Mouse (Mus musculus) lung, postnatal 10 days (tissue): ENCODE measurements around the gene Phf20.
"Not testable (repeated sequence)": the region's sequence is repeated elsewhere in the genome, so short reads cannot be mapped to it uniquely, and the experiment has no call there.

Source experiments
- DNase-seq: peaks from one replicate; pipeline ENCODE4 v3.0.0; 2021

Gene Phf20

DNA sequence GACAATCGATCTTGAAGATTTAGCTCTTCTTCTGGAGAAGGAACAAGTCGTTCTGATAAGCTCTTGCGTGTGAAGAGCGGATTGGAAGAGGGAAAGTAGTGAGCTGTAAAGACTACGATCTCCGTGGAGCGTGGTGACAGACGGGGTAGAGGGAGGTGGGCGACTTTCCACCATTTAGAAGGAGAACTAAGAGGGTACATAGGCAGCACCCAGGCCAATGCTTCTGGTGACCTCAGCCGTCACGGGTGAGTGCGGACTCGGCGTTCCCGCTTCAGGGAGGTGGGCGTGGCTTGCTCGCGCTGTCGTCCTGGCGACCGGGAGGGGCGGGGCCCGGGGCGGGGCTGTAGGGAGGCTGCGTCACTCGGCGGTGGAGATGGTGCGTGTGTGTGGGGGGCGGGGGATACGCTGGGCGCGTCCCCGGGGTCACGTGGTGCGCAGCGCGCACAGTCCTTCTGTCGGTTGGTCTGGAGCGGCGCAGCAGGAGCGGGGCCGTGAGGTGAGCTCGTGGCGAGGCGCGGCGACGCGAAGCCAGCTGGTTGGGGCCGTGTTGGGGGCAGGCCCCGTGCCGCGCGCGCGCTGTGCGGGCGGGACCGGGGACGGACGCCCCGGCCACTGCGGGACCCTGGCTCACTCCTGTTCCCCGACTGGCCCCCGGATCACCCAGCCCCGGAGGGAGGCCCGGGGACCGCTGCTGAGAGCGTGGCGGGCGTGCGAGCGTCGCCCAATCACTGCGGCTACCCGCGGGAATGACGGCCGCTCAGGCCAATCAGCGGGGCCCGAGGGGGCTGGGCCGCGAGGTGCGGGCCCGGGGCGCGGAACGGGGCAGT lies at the start of gene Phf20:
Phf20 (plus strand) TSS at position 165 of the 827 bp plus-strand sequence.
- peak; percentile 98 for DNase-seq

DNA sequence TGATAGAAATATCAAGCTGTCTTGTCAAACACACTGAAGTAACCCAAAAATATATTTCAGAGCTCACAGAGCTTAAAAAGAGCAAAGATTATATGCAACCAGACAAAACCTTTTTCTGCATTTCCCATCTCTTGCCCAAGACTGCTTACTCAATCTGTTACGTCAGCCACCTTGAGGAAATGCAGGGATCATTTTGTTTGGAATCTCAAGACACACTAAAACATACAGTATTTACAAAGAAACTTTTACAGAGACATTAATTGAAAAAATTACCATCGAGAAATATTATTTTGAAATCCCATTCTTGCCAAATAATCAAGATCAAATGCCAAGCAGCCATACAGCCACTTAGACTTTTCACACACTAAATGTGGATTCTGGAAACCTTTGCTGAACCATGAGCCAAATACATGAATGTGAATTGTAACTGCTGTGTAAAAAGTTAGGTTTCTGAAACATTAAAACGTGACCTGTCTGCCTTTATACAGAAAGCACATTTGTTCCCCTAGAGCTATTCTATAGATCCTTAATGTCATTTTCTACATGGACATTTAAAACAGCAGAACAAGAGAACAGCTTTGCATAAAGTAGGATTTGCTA lies 48.9 kb upstream of the Phf20 start:
- no peak for DNase-seq

DNA sequence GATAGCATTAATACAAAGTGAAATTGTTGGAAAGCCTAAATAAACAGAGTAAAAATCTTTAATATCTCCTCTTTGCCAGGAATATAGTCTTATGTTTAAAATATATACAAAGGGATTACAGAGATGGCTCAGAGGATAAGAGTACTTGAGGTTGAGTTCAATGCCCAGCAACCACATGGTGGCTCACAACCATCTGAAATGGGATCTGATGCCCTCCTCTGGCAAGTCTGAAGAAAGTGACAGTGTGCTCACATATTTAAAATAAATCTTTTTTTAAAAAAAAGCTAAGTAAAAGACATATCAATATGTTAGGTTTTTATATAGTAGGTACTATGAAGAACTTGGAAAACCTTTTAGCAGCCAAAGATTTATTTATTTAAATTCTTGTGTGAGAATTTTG lies 44.7 kb upstream of the Phf20 start:
- no peak for DNase-seq

DNA sequence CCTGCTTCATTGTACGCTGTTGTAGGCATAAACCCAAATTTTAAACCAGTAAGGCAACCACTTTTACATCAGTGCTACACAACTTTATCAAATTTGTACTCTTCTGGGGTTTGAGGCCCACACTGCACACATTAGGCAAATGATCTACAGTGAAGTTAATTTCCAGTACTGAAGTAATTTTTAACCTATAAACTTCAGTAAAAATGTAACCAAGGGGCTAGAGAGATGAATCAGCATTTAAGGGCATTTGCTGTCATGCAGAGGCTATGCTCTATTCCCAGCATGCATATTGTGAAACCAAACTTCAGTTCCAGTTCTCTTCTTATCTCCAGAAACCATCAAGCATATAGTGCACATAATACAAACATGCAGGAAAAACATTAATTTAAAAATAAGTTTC lies 30.8 kb upstream of the Phf20 start:
- no peak for DNase-seq

DNA sequence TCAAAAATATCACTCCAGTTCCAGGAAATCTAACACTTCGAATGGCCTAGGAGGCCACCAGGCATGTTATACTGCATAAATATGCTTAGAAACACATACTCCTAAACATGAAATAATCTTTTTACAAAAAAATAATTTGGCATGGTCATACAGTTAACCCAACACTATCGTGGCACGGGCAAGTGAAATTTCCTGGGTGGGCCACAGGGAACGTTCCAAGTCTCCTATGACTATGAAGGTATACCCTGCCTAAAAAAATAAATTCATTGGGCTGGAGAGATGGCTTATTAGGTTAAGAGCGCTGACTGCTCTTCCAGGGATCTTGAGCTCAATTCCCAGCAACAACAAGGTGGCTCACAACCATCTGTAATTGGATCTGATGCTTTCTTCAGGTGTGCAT lies 29.7 kb upstream of the Phf20 start:
- DNase-seq: no peak

DNA sequence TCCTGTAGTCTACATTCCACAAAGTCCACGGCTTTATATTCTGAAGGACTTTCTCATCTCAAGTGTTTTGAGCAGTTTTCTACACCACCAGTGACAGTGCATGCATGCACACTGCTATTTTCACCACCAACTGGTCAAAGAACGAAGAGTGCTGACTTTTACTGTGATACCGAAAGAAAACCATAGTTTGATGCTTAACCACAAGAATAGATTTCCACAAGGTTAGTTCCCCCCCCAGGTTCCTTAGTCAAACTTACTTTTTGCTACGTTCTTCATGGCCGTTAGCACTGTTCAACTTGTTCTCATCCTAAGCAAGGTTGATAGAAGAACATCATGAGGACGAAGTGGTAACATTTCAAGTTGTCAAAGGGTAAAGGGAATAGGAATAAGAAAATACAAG lies 19.2 kb upstream of the Phf20 start:
- DNase-seq: no peak

DNA sequence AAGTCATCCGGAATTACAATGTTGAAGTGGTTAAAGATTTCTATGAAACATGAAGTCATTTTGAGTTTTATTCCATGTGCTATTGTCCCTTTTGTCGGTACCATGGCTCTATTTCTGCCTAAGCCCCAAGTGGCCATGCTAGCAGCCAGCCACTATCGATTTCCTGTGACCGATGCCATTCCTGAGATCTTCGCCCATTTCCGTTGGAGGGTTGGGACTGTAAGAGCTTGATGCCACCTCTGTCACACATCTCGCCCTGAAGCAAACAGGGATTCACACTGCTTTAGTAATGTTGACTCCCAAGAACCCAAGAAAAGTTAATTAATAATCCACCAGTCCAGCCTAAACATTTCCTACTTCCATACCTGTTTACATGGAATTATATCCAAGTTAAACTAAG lies 18.6 kb upstream of the Phf20 start:
- DNase-seq: no peak

DNA sequence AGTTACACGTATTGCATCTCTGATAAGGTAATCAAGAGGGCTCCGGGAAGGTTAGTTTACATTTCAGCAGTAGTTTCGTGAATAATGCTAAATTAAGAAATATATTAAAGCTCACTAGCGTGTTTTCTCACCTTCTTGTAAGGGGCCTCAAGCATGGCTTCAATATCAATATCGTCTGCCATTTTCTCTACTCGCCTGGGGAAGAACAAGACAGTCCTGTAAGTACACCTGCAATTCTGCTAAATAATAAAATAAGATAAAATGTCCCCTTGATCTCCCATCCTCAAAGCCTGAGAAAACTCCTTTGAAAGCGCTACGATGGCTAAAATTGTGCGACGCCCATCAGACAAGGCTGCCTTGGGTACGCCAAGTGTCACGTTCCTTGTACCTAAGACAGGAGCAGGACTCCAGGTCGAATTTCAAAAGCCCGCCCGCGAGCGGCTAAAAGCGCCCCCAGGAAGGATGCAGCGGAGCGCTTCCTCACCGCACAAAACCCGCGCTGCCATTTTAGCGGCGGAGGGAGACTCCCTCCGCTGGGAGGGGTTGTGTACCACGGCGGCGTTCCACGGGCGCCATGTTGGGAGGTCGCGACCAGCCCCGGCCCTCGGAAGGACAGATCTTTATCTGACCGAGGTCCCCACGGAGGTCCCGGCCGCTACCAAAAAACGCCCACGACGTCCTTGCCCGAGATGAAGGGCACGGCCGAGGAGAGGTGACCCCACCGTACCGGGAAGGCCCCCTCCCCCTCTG lies 17.0 kb upstream of the Phf20 start:
- peak; percentile 89 for DNase-seq

DNA sequence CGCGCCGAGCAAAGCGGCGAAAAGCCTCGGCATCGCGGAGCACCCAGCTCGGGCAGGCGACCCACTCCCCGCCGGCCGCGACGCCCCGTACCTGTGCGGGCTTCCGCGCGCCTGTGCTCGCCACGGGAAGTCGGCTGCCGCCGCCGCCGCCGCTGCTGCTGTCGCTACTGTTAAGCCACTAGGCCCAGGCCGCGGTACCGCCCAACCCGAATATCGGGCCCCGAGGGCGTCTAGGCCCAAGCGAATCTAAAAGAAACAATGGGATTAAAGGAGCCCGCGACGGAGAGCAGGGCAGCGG lies 16.5 kb upstream of the Phf20 start:
- DNase-seq: no peak

DNA sequence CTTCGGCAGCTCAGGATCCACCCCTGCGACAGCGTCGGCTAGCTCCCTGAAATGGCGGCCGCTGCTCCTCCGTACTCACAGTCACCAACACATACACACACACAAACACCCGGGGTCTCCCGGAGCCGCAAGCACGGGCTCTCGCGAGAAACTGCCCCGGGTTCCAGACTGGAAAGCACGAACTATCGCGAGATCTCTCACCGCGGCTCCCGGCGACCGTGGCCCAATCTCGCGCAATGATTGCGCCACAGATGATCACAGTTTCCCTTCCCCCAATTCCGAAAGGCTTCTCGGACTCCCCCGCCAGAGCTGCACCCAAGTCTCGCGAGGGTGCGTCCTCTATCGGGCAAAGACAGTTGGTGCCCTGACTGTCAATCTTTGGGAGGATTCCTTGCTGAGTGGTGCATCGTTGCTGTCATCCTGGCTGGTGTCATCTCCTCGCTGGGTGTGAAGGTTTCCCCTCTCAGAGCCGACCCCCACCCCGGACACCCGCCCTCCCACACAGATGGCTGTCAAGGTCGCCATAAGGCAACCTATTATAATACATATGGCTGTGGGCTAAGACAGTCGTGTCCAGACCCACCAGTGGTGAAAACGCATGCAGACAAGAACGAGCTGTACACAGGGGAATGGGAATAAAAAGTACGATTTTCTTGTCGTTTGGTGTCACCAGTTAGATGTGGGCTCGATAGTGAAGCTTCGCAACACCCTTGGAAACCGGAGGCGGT lies 16.0 kb upstream of the Phf20 start, which contains the start of gene Rbm39:
Rbm39 (minus strand) TSS at position 145 of the 728 bp plus-strand sequence.
- DNase-seq: peak; percentile 100

DNA sequence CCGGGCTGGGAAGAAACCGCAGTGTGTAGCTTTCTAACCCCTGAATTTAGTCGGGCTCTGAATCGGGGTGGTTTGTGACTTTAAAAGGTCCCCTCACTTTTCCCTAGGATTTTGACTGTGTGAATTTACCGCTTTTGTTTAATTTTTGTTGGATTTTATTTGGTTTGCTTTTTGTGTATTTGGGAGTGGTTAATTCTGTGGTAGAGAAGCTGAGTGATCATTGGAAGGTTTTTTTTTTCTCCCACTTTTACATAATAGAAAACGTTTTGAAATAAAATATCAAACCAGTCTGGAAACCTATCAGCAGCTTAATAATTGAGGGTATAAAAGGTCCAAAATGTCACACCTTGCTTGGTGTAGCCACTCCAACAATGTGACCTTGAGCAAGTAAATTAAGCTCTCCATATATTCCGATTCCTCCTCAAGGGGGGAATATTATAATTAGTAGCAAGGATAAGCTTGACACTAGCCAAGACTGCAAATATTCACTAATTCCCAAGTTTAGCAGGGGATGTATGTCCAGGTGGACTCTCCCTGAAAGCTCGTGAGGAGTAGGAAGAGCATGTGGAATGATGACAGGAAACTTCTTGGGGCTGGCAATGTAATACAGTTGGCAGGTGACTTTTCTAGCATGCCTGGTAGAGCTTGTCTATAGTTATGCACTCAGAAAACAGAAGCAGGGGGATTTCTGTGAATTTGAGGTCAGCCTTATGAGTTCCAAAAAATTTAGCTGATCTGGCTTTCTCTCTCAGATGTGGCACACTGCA lies 15.3 kb upstream of the Phf20 start:
- no peak for DNase-seq

DNA sequence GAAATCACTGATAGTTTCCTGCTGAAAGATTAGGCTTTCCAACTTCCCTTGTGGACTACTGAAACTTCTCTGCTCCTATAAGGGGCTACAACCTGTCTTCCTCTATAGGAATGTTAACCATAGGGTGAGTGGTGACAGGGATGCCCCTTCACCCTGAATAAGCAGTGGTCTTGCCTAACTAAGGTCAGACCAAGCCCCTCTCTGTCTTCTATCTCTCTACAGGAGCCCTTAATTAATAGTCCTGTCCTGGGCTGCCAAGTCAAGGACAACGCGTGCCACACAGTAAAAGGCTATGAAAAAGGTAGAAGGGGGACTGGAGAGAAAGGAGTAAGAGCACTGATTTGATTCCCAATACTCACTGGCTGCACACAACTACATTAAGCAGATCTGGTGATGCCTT lies 14.7 kb upstream of the Phf20 start:
- DNase-seq: no peak

DNA sequence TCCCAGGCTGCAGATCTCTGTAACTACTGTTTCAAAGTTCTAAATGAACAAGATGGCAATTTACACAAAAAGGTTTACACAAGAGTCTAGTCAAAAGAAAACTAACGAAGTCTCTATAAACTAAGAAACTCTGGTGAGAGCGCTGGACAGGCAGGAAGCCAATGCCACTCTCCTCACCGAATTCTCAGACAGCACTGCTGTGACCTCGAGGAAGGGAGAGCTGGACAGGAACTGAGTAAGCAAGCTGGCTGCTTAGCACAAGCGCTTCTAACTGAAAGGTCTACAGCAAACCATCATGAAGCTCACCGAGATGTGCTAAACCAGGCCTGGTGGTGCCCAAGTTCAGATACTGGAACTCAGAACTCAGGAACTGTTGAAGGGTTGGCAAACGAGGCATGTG lies 7.0 kb upstream of the Phf20 start:
- not testable (repeated sequence) for DNase-seq

DNA sequence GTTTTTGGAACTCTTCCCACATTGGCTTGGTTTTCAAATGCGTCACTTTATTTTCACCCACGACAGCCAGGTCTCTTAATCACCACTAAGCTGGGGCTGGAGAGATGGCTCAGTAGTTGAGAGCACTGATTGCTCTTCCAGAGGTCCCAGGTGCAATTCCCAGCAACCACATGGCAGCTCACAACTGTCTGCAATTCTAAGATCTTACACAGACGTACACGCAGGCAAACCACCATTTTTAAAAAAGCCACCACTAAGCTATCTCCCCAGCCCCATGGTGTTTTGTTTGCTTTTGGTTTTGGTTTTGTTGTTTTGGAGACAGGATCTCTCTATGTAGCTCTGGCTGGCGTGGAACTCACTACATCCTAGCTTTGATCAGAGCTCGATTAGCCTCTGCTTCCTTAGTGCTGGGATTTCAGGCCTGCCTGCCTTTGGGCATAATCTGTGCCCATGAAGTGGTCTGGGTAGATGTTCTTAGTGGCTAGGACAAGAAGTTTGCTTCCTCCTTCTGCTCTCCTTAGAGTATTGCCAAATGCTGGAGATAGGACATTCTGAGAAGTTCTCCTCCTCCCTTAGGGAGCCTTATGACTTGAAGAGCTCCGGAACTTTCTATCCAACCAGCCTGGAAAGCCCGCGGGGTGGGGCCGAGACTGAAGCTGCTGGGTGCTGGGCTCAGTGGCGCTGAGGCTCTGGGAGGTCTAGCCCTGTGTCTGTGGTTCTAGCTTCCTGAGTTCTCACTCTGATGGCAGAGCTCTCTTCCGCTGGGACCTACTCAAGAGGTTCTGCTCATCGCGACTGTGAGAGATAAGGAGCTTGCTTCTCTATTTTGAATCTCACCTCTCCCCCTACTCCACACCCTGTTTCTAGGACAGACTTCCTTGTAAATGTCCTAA lies 6.0 kb upstream of the Phf20 start:
- peak; percentile 35 for DNase-seq

DNA sequence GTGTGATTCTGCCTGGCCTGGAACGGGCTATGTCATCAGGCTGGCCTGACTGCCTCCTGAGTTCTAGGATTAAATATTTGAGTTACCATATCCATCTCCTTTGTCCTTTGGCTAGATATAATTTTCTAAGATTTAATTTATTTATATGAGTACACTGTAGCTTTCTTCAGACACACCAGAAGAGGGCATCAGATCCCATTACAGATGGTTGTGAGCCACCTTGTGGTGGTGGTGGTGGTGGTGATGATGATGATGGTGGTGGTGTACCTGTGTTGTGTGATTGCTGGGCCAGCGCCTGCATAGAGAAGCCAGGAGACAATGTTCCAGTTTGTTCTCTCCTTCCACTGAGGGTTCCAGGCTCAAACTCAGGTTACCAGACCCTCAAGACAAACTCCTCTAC lies 4.7 kb upstream of the Phf20 start:
- no peak for DNase-seq

DNA sequence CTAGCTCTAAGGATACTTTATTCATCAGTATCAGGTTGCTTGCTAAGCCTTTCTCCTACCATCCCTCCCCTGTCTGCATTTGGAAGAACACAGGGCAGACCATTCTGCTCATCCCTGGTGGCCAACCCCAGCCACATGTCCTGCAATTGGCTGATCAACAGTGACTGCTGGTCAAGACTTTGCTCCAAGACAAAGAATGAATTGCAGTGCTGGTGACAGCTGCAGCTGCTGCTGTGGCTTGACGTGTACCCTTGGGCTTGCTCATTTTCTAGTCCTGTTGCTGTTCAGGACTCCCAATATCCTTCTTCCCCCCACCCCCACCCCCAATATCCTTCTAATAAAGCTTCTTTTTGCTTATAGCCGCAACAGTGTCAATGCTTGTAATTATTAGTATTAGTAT lies 4.2 kb upstream of the Phf20 start:
- no peak for DNase-seq

DNA sequence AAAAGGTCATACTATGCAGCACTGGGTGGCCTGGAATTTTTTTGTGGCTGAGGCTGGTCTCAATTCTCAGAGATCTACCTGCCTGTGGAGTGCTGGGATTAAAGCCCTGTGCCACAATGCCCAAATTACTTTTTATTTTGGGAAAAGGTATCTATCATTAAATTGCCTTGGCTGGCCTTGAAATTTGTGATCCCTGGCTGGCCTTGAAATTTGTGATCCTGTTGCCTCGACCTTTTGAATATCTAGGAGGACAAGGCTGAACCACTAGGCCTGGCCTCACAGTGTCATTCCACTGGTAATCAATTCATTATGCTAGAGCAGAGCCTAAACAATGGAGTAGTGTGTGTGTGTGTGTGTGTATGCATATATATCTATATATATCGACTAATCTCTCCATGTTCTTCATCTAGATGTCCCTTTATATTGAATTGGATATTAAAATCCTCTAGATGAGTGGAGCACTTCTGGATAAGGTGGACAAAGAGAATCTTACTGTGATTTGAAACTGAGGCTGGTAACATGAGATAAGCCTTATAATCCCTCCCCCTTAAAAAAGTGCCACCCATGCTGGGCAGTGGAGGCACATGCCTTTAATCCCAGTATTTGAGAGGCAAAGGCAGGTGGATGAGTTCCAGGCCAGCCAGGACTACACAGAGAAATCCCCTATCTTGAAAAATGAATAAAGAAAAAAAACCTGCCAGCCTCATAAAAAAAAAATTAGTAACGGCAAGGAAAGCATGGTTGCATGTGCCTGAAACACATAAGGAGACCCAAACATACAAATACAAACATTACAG lies 3.0 kb upstream of the Phf20 start:
- DNase-seq: no peak

DNA sequence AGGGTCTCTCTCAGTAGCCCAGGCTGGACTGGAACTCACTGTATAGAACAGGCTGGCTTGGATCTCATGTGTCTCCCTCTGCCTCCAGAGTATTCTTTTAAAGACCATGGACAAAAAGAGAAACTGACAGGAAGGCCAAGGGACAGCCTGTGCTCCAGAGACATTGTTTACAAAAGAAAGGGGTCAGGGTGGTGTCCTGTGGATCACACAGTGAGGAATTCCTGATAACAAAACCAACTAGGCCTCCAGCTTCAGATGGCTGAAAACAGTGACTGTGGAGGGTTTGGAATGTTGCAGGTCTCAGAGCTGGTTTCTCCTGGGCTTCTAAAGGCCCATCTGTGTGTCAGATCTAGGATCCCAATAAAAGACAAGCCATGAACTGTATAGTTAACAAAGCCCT lies 1.7 kb upstream of the Phf20 start:
- no peak for DNase-seq

DNA sequence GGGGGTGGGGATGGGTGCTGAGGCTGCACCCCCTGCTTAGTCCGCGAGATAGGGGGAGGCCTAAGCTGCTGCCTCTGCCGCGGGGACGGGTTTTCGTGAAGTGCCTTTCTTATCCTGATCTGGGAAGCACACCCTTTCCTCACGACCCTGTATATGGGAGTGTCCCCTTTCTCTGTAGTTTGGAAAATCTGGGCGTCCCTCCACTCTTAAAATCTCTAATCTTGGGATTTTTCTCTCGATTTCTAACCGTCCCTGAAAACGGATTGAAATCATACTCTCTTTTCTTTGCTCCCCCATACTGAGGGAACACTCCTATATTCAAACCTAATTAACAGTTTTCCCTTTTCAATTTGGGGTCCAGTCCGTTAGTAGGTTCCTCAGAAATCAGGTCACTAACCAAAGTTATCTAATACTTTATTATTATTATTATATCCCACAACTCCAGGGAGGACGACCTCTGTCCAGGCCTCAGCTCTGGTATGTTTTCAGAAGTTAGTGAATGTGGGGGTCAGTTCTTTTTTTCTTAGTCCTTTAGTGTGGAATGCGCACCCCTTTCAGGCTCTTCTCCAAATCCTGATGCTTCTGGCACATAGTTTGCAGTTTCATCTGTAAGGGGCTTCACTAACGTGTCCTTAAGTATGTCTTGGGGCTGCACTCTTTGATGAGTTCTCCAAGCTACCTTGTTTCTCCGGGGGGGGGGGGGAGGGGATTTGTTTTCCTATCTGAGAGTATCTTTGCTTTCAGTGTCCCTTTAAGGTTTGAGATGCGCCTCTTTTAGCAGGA lies 1.1 kb downstream of the Phf20 start:
- DNase-seq: no peak

DNA sequence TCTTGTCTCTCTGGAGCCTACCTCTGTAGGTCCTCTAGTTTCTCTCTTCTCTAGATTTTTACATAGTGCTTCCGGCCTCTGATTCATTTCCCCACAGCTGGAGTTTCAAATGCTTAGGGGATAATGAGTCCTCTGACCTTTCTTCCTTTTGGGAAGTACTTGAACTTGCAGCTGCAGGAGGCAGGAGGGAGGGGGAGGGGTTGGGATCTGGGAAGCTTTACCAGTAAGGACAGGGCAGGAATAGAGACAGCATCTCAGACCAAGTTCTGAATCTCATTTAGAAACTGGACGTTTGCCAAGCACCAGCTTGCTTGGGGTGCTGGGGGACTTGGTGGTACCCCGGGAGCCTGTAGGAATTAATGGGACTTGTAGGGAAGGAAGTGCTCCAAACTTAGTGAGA lies 3.7 kb downstream of the Phf20 start:
- no peak for DNase-seq
